Comparison of ENCODE assay signal across 8 mouse cellular contexts in the genomic region with DNA sequence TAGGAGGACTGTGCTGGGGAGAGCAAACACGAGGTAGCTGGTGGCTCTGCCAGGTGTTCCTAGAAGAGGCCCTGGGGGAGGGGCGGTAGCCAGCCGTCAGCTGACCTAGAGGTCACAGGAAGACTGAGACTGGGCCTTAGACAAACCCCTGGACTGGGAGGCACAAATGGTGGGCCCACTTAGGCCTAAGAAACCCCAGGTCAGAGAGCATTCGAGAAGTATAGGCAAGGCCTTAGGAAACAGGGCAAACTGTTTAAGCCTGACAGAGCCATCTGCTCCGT. TPM values are rescaled to one million over a fixed set of nuclear protein-coding genes. Genes with fewer than 3 reads are reported as not detected.
DNase-seq lines count a peak whose midpoint lies in the region; ATAC-seq and TF ChIP-seq lines count a peak whose summit lies in the region.

No protein-coding gene starts in this region.

- peak overlapping the region; percentile 79 for H3K27ac ChIP-seq in embryonic facial prominence, embryonic 10.5 days (replicated peaks)
- peak overlapping the region; percentile 62 for H3K27ac ChIP-seq in liver, embryonic 16.5 days (ENCODE audit: low read length)

- peaks cover 96% of the 10 kb centered on the region for H3K4me1 ChIP-seq in E14TG2a.4 (replicated peaks; ENCODE audit: low read depth, low read length)
- H3K4me1 ChIP-seq in embryonic facial prominence, embryonic 10.5 days = peaks cover 37% of the 10 kb centered on the region
- peaks cover 3% of the 10 kb centered on the region; the same call in 1 of the 2 replicates for H3K4me1 ChIP-seq in liver, embryonic 16.5 days (ENCODE audit: control insufficient read depth, low read depth, low read length)

- 27% methylated on average over 5 of the region's 5 CpGs for WGBS in embryonic facial prominence, embryonic 10.5 days
- WGBS in liver, embryonic 16.5 days (ENCODE audit: insufficient replicate concordance) = 59% methylated on average over 5 of the region's 5 CpGs

- peak; percentile 71 for ATAC-seq in liver, embryonic 16.5 days (ENCODE audit: low read depth)

- no peak for TF ChIP-seq CTCF in E14TG2a.4 (conservative IDR thresholded peaks at IDR 0.05; ENCODE audit: low read length)

- peak; percentile 37 for DNase-seq in embryonic facial prominence, embryonic 10.5 days (ENCODE audit: low spot score)
- DNase-seq in kidney, adult 18-20 months = peak; percentile 89
- no peak for DNase-seq in spleen, postnatal 10 days (ENCODE audit: low spot score in 2 of 2)
- DNase-seq in ovary, adult 18-20 months (ENCODE audit: low spot score) = no peak
- DNase-seq in right cerebral cortex, postnatal 14 days = no peak
- no peak for DNase-seq in left cerebral cortex, postnatal 4 days

- H3K4me3 ChIP-seq in E14TG2a.4 (replicated peaks; ENCODE audit: low read length) = peak overlapping the region; percentile 70
- H3K4me3 ChIP-seq in embryonic facial prominence, embryonic 10.5 days = peak overlapping the region; percentile 26; the same call in 1 of the 2 replicates
- no peak overlapping the region for H3K4me3 ChIP-seq in liver, embryonic 16.5 days (ENCODE audit: low read depth, low read length)

- H3K9ac ChIP-seq in liver, embryonic 16.5 days (ENCODE audit: low read depth, low read length) = no peak overlapping the region

- peaks cover 17% of the 10 kb centered on the region for H3K36me3 ChIP-seq in E14TG2a.4 (ENCODE audit: insufficient read depth, low read length)
- peaks cover 15% of the 10 kb centered on the region for H3K36me3 ChIP-seq in embryonic facial prominence, embryonic 10.5 days (replicated peaks)
- H3K36me3 ChIP-seq in liver, embryonic 16.5 days (ENCODE audit: control insufficient read depth, insufficient read depth) = peaks cover 9% of the 10 kb centered on the region

- intact Hi-C loops in left cerebral cortex, postnatal 4 days (cut with DNase I) = no loop called here

- no peaks in the 10 kb centered on the region for H3K9me3 ChIP-seq in E14TG2a.4 (ENCODE audit: low read length)
- H3K9me3 ChIP-seq in embryonic facial prominence, embryonic 10.5 days = no peaks in the 10 kb centered on the region
- H3K9me3 ChIP-seq in liver, embryonic 16.5 days (replicated peaks; ENCODE audit: control insufficient read depth, low read length) = no peaks in the 10 kb centered on the region

- peak overlapping the region; percentile 17; the same call in 1 of the 2 replicates for H3K4me2 ChIP-seq in liver, embryonic 16.5 days (ENCODE audit: low read depth, low read length)

- H3K27me3 ChIP-seq in E14TG2a.4 (ENCODE audit: insufficient read depth, low read length) = no peaks in the 10 kb centered on the region
- no peaks in the 10 kb centered on the region for H3K27me3 ChIP-seq in embryonic facial prominence, embryonic 10.5 days (replicated peaks; ENCODE audit: low read depth, poor library complexity, severe bottlenecking)
- no peaks in the 10 kb centered on the region for H3K27me3 ChIP-seq in liver, embryonic 16.5 days (ENCODE audit: control insufficient read depth, insufficient read depth, low read depth, low read length)

RNA-seq across cellular contexts. Expression of a gene that starts 8.1 kb away (rescaled TPM):
- polyA plus RNA-seq in embryonic facial prominence, embryonic 10.5 days (2016; fragmentation: Nextera tagmentation; extraction: Ambion mirVana) = 71.8 and 81.8 TPM in 2 replicates
- polyA plus RNA-seq in liver, embryonic 16.5 days (2015; fragmentation: Nextera tagmentation; extraction: Ambion mirVana) = 53.2 and 55.5 TPM in 2 replicates
- 10 to 100 TPM; 35.9 to 39.3 TPM for total RNA-seq in left cerebral cortex, postnatal 4 days (2021)

RNA-seq across cellular contexts. Expression of a gene that starts 8.4 kb away (rescaled TPM):
- polyA plus RNA-seq in embryonic facial prominence, embryonic 10.5 days (2016; fragmentation: Nextera tagmentation; extraction: Ambion mirVana) = 47.1 TPM in 2 replicates
- 38.9 and 40.3 TPM in 2 replicates for polyA plus RNA-seq in liver, embryonic 16.5 days (2015; fragmentation: Nextera tagmentation; extraction: Ambion mirVana)
- 10 to 100 TPM; 43.6 to 46.0 TPM for total RNA-seq in left cerebral cortex, postnatal 4 days (2021)

RNA-seq across cellular contexts. Expression of a gene that starts 12.3 kb away (rescaled TPM):
- polyA plus RNA-seq in embryonic facial prominence, embryonic 10.5 days (2016; fragmentation: Nextera tagmentation; extraction: Ambion mirVana) = 0.49 and 1.2 TPM in 2 replicates
- 11.0 and 11.7 TPM in 2 replicates for polyA plus RNA-seq in liver, embryonic 16.5 days (2015; fragmentation: Nextera tagmentation; extraction: Ambion mirVana)
- under 1 TPM in 1 of 2 experiments, not detected in 1; 0.22 TPM for total RNA-seq in left cerebral cortex, postnatal 4 days (2021)

RNA-seq across cellular contexts. Expression of a gene that starts 16.8 kb away (rescaled TPM):
- 30.6 and 33.6 TPM in 2 replicates for polyA plus RNA-seq in embryonic facial prominence, embryonic 10.5 days (2016; fragmentation: Nextera tagmentation; extraction: Ambion mirVana)
- polyA plus RNA-seq in liver, embryonic 16.5 days (2015; fragmentation: Nextera tagmentation; extraction: Ambion mirVana) = 12.1 and 12.2 TPM in 2 replicates
- 10 to 100 TPM; 36.2 to 36.4 TPM for total RNA-seq in left cerebral cortex, postnatal 4 days (2021)

RNA-seq across cellular contexts. Expression of a gene that starts 16.9 kb away (rescaled TPM):
- polyA plus RNA-seq in embryonic facial prominence, embryonic 10.5 days (2016; fragmentation: Nextera tagmentation; extraction: Ambion mirVana) = 102 and 105 TPM in 2 replicates
- 48.9 and 50.7 TPM in 2 replicates for polyA plus RNA-seq in liver, embryonic 16.5 days (2015; fragmentation: Nextera tagmentation; extraction: Ambion mirVana)
- total RNA-seq in left cerebral cortex, postnatal 4 days (2021) = 10 to 100 TPM; 48.9 to 50.0 TPM

Comparison
In these comparisons a context has a peak if more than half of its experiments do, and no peak if none do; other contexts are left out.
1. DNase-seq: peak in embryonic facial prominence, embryonic 10.5 days (single experiment) and kidney, adult 18-20 months (single experiment); none in spleen, postnatal 10 days (0 of 2), ovary, adult 18-20 months (single experiment), right cerebral cortex, postnatal 14 days (single experiment) and left cerebral cortex, postnatal 4 days (single experiment).